Mouse (Mus musculus): ENCODE measurements around the gene Ubxn11. TPM values are rescaled to one million over a fixed set of nuclear protein-coding genes. Genes with fewer than 3 reads are reported as not detected.

The Ubxn11 gene
- total RNA-seq, 1 experiment from 2014 or later, result 10.6 TPM

GRCm38 (mm10) chr4:134116501-134116900, 14.1 kb downstream of the Ubxn11 start:
- ATAC-seq (replicated peaks; ENCODE audit: low read depth, poor library complexity, severe bottlenecking), result no peak

GRCm38 (mm10) chr4:134117012-134117411, 14.6 kb downstream of the Ubxn11 start:
- peak; percentile 66 for ATAC-seq (replicated peaks; ENCODE audit: low read depth, poor library complexity, severe bottlenecking)

DNA sequence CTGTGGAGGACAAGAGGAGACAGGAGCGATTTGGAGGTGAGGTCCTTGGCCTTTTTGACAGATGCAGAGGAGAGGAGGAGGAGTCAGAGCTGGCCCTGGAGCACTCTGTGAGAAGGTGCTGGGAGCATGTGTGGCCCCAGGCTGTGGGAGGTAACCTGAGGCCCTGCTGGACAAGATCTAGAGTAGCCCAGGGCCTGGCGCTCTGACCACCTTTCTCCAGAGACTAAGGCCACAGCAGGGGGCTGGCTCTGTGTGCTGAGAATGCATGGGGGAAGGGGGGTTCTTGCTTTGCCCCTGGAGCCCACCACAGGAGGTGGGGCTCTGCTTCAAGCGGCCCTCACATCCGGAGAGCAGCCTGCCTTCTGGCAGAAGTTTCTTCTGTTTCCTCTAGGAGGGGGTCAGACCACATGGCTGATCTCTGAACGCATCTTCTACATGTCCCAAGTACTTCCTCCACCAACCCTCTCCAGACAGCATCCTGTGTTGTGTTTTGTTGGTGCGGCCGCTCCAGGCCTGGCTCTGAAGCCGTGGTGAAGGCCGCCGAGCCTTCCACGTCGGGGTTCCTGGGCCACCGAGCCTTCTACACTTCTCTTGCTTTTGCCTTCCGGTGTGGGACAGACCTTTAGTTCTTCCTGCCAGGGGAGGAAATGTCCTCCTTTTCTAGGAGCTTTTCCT, 15.9 kb downstream of the Ubxn11 start:
- peak; percentile 33 for ATAC-seq (replicated peaks; ENCODE audit: low read depth, poor library complexity, severe bottlenecking)

DNA sequence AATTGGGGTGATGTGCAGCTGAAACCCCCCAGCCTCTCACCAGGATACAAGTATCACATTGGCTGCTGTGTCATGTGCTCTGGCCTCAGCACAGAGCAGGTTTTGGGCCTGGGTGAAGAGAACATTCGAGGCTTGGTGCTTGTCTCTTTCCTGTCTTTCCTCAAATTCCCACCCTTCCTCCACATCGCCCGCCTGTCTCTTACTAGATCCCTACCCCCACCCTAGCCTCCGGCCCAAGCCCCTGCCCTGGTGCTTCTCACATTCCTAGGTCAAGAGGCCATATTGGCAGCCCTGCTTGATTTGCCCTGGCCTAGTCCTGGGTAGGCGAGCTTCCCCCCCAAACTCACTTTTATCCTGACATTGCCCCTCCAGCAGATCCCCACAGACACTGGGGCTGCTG, 16.7 kb downstream of the Ubxn11 start:
- ATAC-seq (replicated peaks; ENCODE audit: low read depth, poor library complexity, severe bottlenecking), result no peak

GRCm38 (mm10) chr4:134119644-134120043, 17.3 kb downstream of the Ubxn11 start:
- ATAC-seq (replicated peaks; ENCODE audit: low read depth, poor library complexity, severe bottlenecking), result no peak

GRCm38 (mm10) chr4:134120192-134120805, 17.9 kb downstream of the Ubxn11 start:
- ATAC-seq (replicated peaks; ENCODE audit: low read depth, poor library complexity, severe bottlenecking), result no peak

GRCm38 (mm10) chr4:134120916-134121315, 18.5 kb downstream of the Ubxn11 start:
- ATAC-seq (replicated peaks; ENCODE audit: low read depth, poor library complexity, severe bottlenecking), result no peak

DNA sequence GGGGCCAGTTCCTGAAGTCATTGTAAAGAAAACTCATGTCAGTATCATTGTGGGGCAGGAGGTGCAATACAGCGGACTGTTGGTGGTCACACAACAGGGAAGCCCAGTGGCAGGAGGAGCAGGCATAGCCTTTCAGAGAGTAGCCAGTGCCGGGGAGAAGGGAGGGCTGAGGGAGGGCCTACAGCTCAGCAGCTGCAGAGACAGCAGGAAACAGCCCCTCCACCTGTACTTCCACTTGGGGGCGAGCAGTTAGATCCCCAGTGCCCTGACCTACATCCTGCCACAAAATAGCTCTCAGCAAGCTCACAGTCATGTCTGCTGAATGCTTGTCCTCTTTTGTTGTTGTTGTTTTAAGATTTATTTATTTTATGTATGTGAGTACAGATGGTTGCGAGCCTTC, 19.2 kb downstream of the Ubxn11 start:
- no peak for ATAC-seq (replicated peaks; ENCODE audit: low read depth, poor library complexity, severe bottlenecking)

GRCm38 (mm10) chr4:134122281-134122680, 19.9 kb downstream of the Ubxn11 start:
- ATAC-seq (replicated peaks; ENCODE audit: low read depth, poor library complexity, severe bottlenecking), result no peak

DNA sequence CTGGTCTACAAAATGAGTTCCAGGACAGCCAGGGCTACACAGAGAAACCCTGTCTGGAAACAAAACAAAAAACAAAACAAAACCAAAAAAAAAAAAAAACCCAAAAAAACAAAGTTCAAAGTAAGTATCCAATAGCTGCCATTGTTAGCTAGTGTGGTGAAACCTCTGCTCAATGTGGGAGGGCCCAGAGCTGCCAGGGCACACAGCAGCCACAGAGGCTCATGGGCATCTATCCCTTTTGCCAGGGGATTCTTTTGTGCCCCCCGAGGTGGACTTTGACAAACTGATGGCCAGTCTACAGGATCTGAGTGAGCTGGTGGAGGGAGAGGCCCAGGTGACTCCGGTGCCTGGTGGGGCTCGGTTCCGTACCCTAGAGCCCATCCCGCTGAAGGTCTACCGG, 20.8 kb downstream of the Ubxn11 start:
- no peak for ATAC-seq (replicated peaks; ENCODE audit: low read depth, poor library complexity, severe bottlenecking)

- peak; percentile 54 for ATAC-seq (replicated peaks; ENCODE audit: low read depth, poor library complexity, severe bottlenecking)
Observed at GRCm38 (mm10) chr4:134123680-134124551, 21.5 kb downstream of the Ubxn11 start.

GRCm38 (mm10) chr4:134125383-134126060, 23.2 kb downstream of the Ubxn11 start:
- ATAC-seq (replicated peaks; ENCODE audit: low read depth, poor library complexity, severe bottlenecking), result no peak

DNA sequence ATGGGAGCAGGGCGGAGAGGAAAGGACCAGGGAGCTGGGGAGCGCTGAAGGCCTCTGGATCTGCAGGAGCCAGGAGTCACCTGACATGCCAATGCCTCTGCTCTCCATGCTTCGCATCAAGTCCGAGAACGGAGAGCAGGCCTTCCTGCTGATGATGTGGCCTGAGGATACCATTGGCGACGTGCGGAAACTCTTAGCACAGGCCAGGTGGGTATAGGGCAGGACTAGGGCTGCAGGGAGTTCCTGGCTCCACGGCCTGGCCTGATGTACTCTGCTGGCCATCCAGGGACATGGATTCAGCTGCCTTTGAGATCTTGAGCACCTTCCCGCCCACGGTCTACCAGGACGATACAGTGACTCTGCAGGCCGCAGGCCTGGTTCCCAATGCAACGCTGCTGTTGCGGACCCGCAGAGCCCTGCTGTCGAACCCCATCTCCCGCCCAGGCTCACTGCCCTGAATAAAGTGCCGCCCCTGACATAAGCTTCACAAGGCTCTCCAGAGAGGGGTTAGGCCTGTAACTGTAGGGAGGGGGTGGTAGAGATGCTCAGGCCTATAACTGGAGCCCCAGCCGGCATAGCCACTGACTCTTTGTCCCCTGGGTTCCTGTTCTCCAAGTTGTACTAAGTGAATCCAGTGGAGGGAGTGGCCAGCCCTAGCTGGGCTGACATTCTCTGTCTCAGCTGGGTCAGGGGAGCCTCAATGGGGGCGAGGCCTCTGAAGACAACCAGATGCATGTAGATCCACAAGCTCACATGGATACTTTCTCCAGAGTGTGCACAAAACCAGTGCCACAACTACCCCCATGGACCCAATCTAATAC, 24.1 kb downstream of the Ubxn11 start:
- ATAC-seq (replicated peaks; ENCODE audit: low read depth, poor library complexity, severe bottlenecking), result no peak

DNA sequence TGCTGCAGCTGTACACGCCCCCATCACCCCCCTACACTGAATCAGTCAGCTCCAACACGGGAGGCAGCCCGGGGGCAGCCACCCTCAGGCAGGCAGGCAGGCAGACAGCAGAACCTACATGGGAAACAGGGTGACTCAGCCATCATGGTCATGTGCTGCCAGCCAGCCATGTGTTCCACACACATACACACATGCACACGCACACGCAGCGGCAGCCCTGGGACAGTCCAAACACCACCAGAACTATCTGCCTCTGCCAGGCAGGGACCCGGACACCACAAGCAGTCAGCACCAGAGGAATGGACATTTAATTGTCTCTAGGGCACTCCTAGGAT, 24.7 kb downstream of the Ubxn11 start:
- no peak for ATAC-seq (replicated peaks; ENCODE audit: low read depth, poor library complexity, severe bottlenecking)

DNA sequence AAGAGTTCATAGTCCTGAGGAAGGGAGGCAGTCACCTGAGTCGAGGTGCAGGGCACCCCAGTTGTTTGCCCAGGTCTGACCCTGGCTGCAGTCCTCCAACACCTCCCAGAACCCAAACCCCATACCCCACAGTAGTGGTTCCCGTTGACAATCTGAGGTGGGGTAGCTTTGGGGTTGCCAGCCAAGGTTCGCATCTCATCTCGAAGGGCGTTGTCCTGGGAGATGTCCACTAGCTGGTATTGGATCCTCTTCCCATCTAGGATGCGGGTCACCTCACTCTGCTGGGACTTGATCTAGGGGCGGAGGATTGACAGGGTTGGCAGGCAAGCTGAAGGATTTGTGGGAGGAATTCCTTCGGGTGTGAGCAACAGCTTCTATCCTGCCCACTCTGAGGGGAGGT, 25.4 kb downstream of the Ubxn11 start:
- ATAC-seq (replicated peaks; ENCODE audit: low read depth, poor library complexity, severe bottlenecking), result no peak

GRCm38 (mm10) chr4:134128221-134128982, 26.0 kb downstream of the Ubxn11 start, which contains the start of gene Sh3bgrl3:
Gene Sh3bgrl3 (minus strand): TSS chr4:134128789.
- ATAC-seq (replicated peaks; ENCODE audit: low read depth, poor library complexity, severe bottlenecking), result peak; percentile 75

GRCm38 (mm10) chr4:134128983-134129362, 26.6 kb downstream of the Ubxn11 start:
- peak; percentile 13 for ATAC-seq (replicated peaks; ENCODE audit: low read depth, poor library complexity, severe bottlenecking)

GRCm38 (mm10) chr4:134129482-134129881, 27.1 kb downstream of the Ubxn11 start:
- peak; percentile 52 for ATAC-seq (replicated peaks; ENCODE audit: low read depth, poor library complexity, severe bottlenecking)

DNA sequence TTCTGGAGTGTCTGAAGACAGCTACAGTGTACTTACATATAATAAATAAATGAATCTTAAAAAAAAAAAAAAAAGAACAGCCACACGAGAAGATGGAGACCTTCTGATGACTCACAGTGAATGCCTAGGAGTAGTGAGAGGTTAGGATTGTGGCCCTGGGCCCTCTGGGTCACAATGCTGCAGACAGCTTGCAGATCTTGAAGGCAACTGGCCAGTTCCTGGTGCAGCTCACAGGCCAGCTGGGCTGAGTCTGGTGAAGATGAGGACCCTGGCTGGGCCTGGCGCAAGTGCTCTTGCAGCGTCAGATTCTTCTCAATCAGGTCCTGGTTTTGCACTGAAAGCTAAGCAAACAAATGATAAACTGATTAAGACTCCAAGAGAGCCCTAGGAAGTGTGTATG, 29.7 kb downstream of the Ubxn11 start:
- ATAC-seq (replicated peaks; ENCODE audit: low read depth, poor library complexity, severe bottlenecking), result no peak

All from common myeloid progenitor, adult 5-6 weeks (primary cell).